Mouse (Mus musculus): Measurements from ENCODE around the gene Rnf216.
A peak's percentile ranks its signal among the peaks of the same experiment; 100 is the strongest.
"Not testable (repeated sequence)": the region's sequence is repeated elsewhere in the genome, so short reads cannot be mapped to it uniquely, and the experiment has no call there.

The Rnf216 gene

DNA sequence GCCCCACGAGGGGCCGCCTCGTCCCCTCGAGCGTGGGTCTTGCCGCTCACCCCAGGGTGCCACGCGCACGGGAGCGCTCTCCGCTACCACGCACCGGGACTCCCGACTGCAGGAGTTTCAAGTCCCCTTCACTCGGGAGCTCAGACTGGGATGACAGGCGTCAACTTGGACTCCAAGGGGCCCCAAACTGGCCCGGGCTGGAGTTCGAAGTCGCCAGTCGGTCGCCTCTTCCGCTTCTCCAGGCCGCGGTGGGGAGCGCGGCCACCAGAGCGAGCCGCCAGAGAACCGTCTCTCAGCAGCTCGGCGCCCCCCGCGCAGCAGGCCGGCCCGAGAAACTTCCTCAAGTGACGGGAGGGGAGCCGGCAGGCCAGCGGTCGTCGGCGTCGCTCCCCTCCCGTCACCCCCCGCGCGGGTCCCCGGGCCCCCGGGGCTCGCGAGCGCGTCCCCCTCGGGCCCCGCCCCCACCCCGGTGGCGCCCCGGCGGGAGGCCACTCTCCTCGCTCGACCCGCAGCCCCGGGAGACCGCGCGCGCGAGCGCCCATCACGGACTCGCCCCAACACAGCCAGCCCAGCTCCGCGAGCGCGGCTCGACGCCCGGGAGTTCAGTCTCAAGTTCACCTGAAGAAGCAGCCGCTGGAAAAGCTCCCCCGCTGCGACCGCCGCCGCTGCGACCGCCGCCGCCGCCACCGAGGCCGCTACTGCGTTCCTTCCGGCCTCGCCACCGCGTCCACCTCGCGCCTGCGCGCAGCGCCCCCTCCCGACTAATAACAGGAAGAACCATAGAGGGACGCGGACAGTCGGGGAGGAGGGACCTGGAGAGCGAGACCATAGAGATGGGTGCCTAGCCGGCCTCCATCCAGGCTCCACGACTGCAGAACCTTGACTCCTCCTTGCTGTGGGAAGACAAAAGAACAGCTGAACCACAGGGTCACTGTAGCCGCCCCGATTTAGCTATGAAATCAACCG lies at the start of gene Rnf216:
Gene Rnf216 (minus strand): TSS at position 714 of the 966 bp plus-strand sequence.
- DNase-seq (ENCODE audit: low read depth, low spot score), result peak; percentile 96

DNA sequence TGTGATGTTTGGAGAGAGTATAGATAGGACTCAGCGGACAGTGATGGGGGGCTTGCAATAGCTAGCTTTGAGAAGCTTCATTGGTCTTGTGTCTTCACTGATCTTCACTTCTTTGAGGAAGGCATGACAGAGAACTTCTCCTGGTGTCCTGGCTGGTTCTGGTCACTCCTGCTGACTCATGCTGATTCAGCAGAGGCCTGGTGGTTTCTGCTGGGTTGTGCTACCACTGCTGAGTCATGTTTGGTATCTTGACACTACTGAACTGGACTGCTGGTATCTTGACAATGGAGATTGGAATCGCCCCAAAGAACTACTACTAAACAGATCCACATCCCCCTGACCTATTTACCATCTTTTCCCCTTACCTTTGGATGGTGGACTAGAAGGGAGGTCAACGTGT lies 42.7 kb upstream of the Rnf216 start:
- no peak for DNase-seq (ENCODE audit: low read depth, low spot score)

DNA sequence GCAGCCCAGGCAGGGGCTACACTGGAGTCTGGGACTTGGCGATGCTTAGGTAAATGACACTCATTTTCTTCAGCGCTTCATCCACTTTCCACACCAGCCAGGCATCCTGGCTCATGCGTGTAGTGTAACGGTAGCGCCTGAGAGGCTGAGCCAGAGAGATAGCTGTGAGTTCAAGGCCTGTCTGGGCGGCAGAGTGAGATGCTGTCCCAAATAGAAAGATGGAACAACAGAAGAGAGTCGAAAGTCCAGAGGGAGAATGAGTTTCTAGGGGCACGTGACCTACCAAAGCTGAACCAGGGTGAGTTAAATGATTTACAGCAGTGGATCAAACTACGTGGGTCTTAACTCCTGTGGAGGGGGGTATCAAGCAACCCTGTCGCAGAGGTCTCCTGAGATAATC lies 41.0 kb upstream of the Rnf216 start:
- no peak for DNase-seq (ENCODE audit: low read depth, low spot score)

DNA sequence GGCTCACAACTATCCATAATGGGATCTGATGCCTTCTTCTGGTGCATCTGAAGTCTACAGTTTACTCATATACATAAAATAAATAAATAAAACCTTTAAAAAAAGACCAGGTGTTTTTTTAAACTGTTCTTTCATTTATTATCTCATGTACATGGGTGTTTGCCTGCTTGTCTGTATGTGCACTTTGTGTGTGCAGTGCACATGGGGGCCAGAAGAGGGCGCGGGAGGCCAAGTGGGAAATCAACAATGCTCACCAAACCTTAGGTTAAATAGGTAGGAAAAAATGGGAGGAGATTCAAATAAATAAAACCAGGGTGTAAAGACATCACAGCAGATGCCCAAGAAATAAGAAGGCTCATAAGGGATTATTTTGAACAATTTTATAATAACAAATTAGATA lies 37.2 kb upstream of the Rnf216 start:
- no peak for DNase-seq (ENCODE audit: low read depth, low spot score)

DNA sequence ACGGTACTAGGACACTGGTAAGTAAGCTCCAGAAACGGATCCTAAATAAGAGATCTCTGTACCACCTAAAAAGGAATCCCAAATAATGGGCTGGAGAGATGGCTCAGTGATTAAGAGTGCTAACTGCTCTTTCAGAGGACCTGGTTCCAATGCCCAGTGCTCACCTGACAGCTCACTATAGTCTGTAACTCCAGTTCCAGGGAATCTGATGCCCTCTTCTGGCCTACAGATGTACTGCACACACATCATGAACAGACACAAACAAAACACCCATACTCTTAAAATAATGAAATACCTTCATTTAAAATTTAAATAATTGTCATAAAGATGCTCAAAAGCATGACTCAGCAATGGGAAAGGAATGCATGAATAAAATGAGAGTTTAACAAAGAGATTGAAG lies 36.7 kb upstream of the Rnf216 start:
- peak; percentile 49 for DNase-seq (ENCODE audit: low read depth, low spot score)

DNA sequence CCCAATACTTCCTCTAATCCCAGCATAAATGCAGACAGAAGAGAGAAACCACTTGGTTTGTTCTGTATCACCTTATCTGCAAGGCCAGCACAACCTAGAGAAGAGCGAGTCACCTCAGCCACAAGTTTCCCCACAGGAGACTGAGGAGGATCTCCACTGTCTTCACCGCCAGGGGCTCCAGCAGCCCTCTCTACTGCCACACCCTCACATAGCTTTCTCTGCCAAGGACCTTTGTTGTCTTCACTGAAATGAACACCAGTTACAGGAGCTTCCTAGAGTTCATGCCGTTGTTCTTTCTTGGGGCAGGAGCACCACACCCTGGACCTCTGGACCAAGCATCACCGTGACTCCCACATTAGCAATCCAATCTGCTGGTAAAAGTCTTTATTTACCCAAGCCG lies 35.9 kb upstream of the Rnf216 start:
- DNase-seq (ENCODE audit: low read depth, low spot score), result no peak

DNA sequence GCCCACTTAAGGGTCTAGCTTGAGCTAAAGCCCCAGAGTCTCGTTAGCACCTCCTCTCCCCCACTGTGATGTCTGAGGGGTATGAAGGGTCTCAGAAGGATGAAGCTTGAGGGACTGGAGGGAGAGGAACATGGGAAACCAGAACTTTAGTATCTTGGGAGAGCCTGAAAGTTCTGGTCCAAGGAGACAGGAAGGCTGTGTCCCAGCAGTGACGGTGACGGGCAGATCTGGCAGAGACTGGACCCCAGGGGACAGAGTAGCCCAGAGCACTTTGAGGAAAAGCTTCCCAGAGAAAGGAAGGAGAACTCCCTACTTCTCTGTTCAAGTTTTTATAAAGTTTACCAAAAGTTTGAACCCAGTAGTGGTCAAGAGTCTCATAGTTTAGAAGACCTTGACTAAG lies 34.7 kb upstream of the Rnf216 start, which contains the start of gene Olfr718-ps1:
Gene Olfr718-ps1 (minus strand): TSS at position 101 of the 400 bp plus-strand sequence.
- no peak for DNase-seq (ENCODE audit: low read depth, low spot score)

DNA sequence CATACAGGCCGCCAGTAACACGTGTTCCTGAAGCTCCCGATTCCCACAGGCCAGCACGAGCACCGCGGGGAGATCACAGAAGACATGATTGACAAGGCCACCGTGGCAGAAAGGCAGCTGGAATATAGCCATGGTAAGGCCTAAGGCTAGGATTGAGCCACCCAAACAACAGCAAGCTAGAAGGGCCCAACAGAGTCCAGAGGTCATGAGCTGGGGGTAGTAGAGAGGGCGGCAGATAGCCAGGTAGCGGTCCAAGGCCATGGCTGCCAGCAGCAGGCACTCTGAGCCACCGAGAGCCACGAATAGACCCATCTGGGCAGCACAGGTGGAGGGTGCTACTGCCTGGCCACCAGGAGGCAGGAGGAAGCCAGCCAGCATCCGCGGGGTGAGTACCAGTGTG lies 24.8 kb upstream of the Rnf216 start:
- no peak for DNase-seq (ENCODE audit: low read depth, low spot score)

DNA sequence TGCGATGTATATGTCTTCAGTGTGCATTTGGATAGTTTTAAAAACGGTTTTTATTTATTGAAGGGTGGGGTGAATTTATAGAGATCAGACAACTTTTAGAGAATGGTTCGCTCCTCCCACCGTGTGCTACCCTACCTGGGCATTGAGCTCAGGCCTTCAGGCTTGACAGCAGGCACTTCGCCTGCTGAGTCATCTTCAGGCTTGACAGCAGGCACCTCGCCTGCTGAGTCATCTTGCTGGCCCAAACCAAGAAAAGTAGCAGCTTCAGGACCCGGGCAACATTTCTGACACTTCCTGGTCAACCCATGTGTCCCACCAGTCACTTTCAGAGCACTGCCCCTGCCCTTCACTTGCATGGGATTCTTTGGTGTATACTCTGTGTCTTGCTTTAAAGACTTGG lies 22.2 kb upstream of the Rnf216 start:
- no peak for DNase-seq (ENCODE audit: low read depth, low spot score)

DNA sequence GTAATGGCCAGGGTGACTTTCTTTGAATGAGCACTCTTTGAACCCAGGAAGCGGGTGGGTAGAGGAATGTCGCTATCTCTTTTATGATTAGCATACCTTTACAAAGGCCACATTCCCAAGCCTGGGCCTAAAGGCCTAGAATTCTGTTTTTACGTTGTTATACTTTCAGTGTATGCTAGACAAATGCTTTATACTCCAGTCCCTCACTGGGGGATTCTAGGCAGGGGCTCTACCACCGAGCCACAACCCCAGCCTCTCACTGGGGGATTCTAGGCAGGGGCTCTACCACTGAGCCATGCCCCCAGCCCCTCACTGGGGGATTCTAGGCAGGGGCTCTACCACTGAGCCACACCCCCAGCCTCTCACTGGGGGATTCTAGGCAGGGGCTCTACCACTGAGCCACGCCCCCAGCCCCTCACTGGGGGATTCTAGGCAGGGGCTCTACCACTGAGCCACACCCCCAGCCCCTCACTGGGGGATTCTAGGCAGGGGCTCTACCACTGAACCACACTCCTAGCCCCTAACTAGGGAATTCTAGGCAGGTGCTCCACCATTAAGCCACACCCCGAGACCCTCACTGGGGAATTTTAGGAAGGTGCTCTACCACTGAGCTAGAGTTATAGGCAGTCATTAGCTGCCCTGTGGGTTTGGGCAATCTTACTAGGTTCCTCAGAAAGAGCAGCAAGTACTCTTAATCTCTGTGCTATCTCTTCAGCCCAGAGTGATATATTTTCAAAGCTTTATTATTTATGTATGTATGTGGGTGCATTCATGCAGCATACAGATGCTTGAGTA lies 21.6 kb upstream of the Rnf216 start:
- not testable (repeated sequence) for DNase-seq (ENCODE audit: low read depth, low spot score)

DNA sequence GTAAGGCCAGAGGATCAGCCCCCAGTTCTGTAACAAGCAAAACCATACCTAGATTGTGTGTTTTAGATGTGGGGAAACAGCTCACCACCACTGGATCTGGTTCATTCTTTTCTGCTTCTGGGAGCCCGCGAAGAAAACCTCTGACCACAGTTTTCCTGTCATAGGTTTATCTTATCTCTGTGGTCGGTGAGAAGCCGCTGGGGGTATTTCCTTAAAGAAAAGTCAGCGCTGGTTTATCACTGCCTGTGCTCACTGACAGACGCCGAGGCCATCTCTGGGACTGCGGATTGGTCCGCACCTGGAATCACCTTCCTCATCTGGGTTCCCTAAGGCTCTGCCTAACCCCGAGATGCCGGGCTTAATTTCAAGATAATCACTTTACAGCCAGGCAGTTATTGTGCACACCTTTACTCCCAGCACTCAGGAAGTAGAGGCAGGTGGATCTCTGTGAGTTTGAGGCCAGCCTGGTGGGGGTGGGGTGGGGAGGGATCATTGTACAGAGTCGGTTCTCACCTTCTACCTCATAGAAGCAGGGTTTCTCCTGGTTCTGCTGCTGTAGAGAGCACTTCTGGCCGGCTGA lies 20.2 kb upstream of the Rnf216 start:
- no peak for DNase-seq (ENCODE audit: low read depth, low spot score)

DNA sequence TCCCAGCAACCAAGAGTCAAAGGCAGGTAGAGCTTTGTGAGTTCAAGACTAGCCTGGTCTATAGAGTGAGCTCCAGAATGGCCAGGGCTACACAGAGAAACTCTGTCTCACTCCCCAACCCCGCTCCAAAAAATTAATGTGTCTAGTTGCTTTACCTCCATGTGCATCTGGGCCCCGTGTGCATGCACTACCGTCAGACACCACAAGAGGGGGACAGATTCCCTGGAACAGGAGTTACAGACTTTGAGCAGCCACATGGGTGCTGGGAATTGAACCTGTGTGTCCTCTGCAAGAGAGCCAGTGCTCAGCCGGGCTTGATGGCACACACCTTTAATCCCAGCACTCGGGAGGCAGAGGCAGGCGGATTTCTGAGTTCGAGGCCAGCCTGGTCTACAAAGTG lies 17.5 kb upstream of the Rnf216 start:
- peak; percentile 64 for DNase-seq (ENCODE audit: low read depth, low spot score)

DNA sequence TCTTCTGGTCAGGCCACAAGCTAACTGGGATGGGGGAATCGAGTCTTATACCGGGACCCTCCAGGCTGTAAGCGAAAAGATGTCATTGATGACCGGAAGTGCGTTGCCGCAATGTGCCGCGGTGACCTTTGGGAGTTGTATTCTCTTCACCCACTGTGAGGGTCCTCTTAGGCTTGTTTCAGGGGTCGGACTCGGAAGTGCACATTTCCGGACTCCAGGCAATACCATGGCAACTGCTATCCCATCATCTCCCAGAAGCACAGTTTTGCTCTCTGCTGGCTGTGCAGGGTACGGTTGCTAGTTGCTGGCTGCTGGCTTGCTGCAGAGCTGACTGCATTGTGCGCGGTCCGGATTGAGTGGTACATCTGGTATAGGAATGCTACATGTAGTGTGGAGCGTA lies 16.3 kb upstream of the Rnf216 start:
- peak; percentile 73 for DNase-seq (ENCODE audit: low read depth, low spot score)

DNA sequence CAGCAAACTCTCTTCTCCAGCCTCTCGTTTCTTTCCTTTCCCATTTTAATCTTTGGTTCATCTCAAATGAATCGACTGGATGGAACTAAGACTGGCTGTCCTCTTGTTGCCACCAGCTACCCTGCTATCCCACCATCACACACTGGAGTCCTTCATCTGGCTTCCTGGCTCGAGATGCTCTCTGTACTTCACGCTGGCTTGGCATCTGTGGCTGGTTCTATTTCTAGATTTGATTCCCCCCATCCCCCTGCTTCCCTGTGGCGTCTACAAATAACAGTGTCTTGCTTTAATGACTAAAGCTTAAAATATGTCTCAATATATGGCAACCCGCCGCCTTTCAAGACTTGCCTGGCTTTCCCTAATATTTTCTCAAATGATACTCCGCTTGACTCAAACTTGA lies 15.0 kb upstream of the Rnf216 start:
- no peak for DNase-seq (ENCODE audit: low read depth, low spot score)

DNA sequence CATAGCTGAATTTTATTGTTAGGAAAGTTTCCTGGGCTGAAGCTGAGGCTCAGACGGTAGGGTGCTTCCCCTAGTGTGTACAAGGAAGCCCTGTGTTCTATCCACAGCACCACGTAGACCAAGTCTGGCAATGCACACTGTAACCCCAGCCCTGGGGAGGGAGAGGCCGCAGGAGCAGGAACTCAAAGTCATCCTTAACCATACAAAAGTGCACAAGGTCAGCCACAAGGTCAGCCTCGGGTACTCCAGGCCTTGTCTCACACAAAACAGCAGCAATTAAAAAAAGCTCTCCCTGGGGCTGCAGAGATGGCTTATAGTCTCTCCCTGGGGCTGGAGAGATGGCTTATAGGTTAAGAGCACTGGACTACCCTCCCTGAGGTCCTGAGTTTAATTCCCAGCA lies 14.1 kb upstream of the Rnf216 start:
- DNase-seq (ENCODE audit: low read depth, low spot score), result peak; percentile 73

DNA sequence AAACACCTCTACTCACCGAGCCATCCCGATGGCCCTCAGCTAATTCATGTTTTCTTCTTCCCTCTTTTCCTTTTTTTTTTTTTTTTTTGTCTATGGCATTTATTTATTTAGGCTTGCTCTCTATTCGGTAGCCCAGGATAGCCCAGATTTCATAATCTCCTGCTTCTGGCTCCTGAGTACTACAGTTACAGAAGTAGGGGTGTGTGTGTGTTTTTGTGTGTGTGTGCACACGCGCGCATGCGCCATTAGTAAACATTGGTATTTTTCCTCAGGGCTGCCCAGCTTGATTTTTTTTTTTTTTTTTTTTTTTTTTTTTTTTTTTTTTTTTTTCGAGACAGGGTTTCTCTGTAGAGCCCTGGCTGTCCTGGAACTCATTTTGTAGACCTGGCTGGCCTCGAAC lies 13.3 kb upstream of the Rnf216 start:
- no peak for DNase-seq (ENCODE audit: low read depth, low spot score)

DNA sequence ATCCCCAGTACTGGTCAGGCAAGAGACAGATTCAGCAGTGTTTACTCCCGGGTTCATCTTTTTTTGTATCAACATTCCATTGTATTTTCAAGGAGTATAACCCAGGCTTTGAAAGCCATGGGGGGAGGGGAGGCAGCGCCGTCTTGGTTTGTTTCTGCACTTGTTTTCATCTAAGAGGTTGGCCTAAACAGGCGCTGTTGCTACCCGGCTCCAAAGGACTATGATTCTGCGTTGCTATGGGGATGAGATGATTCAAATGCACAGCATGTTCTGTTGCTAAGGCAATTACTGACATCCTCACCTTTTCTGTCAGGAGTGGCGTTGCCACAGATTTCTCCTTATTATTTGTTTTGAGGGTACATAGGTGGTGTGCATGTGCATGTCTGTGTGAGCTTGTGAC lies 12.8 kb upstream of the Rnf216 start:
- DNase-seq (ENCODE audit: low read depth, low spot score), result peak; percentile 40

DNA sequence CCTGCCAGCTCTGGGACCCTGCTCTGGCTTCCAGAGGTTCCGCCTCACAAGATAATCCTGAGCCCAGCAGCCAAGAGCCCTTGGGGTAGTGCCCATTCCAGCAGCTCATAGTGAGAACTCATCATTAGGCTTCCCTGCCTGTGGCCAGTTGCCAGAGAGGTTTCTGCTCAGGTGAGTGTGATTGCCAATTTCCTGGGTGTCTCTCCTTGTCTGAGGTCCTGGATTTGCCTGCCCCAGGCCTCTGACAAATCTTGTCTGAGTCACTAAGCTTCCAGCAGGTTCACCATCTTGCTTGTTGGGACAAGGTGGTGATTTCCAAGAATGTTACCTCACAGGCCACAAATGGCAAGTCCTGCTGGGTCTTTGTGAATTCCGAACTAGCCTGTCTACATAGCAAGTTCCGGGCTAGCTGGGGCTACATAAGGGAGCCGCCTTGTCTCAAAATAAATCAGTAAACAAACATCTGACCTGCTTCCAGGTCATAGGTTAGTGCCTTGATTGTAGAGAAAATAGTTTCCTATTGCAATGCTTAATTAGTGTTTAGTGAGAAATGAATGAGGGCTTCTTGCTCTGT lies 12.1 kb upstream of the Rnf216 start:
- DNase-seq (ENCODE audit: low read depth, low spot score), result no peak

DNA sequence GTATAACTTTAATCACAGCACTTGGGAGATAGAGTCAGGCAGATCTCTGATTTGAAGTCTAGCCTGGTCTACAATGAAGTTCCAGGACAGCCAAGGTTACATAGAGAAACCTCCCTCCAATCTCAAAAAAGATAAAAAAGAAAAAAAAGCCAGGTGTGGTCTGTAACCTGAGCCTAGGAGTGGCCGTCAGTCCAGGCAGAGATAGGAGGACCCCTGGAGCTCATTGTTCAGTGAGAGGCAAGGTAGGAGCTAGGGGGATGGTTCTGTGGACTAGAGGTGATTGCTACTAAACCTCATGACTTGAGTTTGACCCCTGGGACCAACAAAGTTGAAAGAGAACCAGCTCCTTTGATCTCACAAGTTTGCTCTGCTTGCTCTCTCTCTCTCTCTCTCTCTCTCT lies 9.9 kb upstream of the Rnf216 start:
- DNase-seq (ENCODE audit: low read depth, low spot score), result peak; percentile 95

DNA sequence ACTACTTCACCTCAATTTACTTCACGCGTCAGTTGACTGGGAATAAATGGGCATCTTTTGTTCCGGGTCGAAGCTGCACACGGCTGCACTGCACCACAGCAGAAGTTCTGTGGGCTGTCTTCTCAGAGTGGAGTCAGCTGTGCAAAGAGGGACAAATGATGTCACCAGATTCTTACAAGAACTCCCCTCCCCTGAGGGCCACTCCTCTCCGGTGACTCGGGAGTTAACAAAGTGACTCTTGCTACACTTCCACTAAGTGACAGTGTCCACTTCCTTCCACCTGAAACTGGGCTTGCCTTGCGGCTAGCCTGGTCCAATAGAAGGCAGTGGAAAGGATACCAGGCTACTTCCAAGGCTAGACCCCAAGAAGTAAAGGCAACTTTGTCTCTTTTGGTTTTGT lies 9.3 kb upstream of the Rnf216 start:
- DNase-seq (ENCODE audit: low read depth, low spot score), result peak; percentile 68

DNA sequence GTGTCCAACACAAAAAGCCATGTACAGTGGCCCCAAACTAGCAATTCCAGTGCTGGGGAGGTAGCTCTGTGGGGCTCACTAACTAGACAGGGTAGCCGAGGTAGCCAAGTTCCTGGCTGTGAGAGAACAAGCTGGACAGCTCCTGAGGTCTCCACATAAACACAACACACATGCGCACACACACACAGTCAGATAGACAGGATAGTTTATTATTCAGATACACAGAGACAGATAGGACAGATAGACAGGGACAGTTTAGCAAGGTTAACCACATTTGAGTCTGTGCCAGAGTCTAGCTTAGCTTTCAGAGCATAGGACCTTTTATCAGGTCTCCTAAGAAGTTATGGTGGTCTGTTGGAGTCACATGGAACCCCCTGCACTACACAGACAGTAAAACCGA lies 6.0 kb downstream of the Rnf216 start:
- no peak for DNase-seq (ENCODE audit: low read depth, low spot score)

DNA sequence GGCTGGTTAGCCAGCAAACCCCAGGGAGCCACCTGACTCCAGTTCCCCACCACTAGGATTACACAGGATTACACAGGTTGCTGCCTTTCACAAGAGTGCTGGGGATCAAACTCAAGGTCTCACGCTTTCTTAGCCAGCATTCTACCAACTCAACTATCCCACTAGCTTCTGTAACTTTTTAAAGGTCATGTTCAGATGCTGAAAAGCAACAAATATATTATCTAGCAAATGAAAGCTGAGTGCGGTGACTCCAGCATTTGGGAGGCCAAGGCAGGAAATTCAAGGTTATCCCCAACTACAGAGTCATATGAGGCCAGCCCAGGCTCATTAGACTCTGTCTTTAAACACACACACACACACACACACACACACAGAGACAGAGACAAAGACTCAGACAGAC lies 9.6 kb downstream of the Rnf216 start:
- DNase-seq (ENCODE audit: low read depth, low spot score), result no peak

Measured in ES-CJ7 (cell line).